Mouse (Mus musculus) lung, postnatal 0 days (tissue): ENCODE data around the gene Memo1. TPM values are rescaled to one million over a fixed set of nuclear protein-coding genes. Genes with fewer than 3 reads are reported as not detected.

Experiments
- ATAC-seq: fragments of 200-750 bp; cut with Nextera tagmentation; 2 replicates; pipeline ENCODE4 v1.8.0; 2017; ENCODE audit warnings: moderate library complexity
- DNase-seq: peaks from one replicate; pipeline ENCODE4 v3.0.0-alpha.2; 2016; ENCODE audit warnings: low spot score
- H3K27ac ChIP-seq: fragments of 300-500 bp; sonication (generic); 2 replicates; pipeline ENCODE4 v1.5.1; 2014; ENCODE audit warnings: antibody characterized with exemption, mild to moderate bottlenecking, low read length, mixed read lengths
- H3K27me3 ChIP-seq: fragments of 300-500 bp; sonication (generic); replicated peaks from 2 replicates; pipeline ENCODE4 v1.6.1; 2014; ENCODE audit warnings: low read length, mixed read lengths; ENCODE audit not compliant: insufficient read depth
- H3K36me3 ChIP-seq: fragments of 300-500 bp; sonication (generic); 2 replicates; pipeline ENCODE4 v1.6.1; 2014; ENCODE audit warnings: low read length, mixed read lengths; ENCODE audit not compliant: insufficient read depth
- H3K4me1 ChIP-seq: fragments of 300-500 bp; sonication (generic); 2 replicates; pipeline ENCODE4 v1.6.1; 2014; ENCODE audit warnings: antibody characterized with exemption, low read depth, low read length, mixed read lengths; ENCODE audit not compliant: insufficient read depth
- H3K4me2 ChIP-seq: fragments of 300-500 bp; sonication (generic); replicated peaks from 2 replicates; pipeline ENCODE4 v1.6.1; 2014; ENCODE audit warnings: low read depth, mild to moderate bottlenecking, low read length, moderate library complexity, mixed read lengths
- H3K4me3 ChIP-seq: fragments of 300-500 bp; sonication (generic); 2 replicates; pipeline ENCODE4 v1.5.1; 2014; ENCODE audit warnings: low read depth, low read length
- H3K9ac ChIP-seq: fragments of 300-500 bp; sonication (generic); replicated peaks from 2 replicates; pipeline ENCODE4 v1.6.1; 2014; ENCODE audit warnings: low read depth, mild to moderate bottlenecking
- H3K9me3 ChIP-seq: fragments of 300-500 bp; sonication (generic); 2 replicates; pipeline ENCODE4 v1.6.1; 2016; ENCODE audit warnings: low read length, mixed read lengths
- CTCF ChIP-seq: IDR thresholded peaks from 2 replicates; pipeline ENCODE4 v1.5.1; 2016; ENCODE audit warnings: antibody characterized with exemption, mild to moderate bottlenecking
- EP300 ChIP-seq: IDR thresholded peaks from 2 replicates; pipeline ENCODE4 v1.6.1; 2016; ENCODE audit warnings: antibody characterized with exemption, mild to moderate bottlenecking, control low read depth
- WGBS: fragments of 180-500 bp; shearing (Covaris S2); extraction: QIAGEN DNeasy Blood & Tissue Kit; methylation state at CpG from one replicate; pipeline ENCODE4 v1.1.7; 2014; 5-methylcytosine and 5-hydroxymethylcytosine counted together
- polyA plus RNA-seq: library from polyadenylated mRNA; unstranded; fragments of >200 nt; fragmentation: Nextera tagmentation; extraction: Ambion mirVana; gene quantifications from 2 replicates; pipeline ENCODE4 v1.2.1, GENCODE M21; 2015

Gene Memo1
- polyA plus RNA-seq, 1 experiment from 2014 or later: 54.2 TPM

DNA sequence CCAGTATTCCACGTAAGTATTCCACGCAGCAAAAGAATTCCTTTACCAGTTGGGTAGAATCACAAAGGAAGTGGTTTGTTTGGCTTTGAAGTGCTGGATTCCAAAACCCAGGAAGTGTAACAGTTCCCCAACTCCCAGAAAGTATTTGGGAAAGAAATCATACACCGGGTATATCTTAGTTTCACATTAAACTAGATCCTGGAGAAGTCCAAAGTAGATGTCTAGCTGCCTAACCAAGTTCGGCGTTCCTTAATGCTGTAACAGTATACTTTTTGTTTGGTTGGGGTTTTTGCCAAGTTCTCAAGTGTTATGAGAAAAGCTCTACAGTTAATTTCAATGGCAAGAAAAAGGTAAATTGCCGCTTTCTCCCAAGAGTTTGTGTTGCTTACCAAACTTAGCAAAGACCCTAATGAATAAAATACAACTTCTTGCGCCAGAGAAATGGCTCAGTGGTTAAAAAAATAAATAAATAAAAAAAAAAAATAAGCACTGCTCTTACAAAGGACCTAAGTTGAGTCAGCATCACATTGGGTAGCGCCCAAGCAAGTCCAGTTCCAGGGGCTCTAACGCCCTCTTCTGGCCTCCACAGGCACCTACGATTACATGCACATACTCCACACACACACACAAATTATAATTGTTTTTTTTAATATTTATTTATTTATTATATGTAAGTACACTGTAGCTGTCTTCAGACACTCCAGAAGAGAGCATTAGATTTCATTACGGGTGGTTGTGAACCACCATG lies 929 bp upstream of the Memo1 start:
- no peak for ATAC-seq
- DNase-seq: peak; percentile 83
- H3K4me3 ChIP-seq: peak overlapping the region; percentile 94
- H3K9ac ChIP-seq: peak overlapping the region; percentile 84
- peak overlapping the region; percentile 98 for H3K27ac ChIP-seq
- WGBS: 33% methylated on average over 11 of the region's 11 CpGs
- H3K36me3 ChIP-seq: no peaks in the 10 kb centered on the region
- H3K9me3 ChIP-seq: no peaks in the 10 kb centered on the region
- TF ChIP-seq EP300 (peak; percentile 49; the same call in 1 of the 2 replicates), CTCF (peak; percentile 65)
- H3K4me2 ChIP-seq: peak overlapping the region; percentile 87
- no peaks in the 10 kb centered on the region for H3K4me1 ChIP-seq
- no peaks in the 10 kb centered on the region for H3K27me3 ChIP-seq

DNA sequence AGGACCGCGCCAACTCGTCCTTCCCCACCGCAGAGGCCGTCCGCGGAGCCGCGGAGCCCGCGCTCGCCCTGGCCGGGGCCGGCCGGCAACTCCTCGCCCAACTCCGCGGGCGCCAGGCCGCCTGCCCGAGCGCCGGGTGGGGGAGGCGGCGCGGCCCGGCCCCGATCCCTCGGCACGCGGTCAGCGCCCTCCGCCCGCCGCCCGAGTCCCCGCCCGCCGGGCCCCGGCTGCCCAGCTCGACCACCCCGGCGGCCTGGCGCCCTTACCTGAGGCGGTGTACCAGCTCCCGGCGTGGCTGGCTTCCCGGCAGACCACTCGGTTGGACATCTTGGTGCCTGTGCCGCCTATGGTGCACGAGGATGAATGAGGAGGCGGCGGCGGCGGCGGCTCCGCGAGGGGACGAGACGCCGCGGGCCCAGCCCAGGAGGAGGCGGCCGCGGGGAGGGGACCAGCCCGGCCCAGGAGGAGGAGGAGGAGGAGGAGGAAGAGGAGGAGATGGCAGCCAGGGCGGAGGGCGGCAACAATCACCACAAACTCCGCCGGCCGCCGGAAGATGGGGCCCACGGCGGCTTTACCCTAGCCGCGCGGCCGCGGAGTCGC lies 795 bp downstream of the Memo1 start:
- 5% methylated on average over 30 of the region's 80 CpGs for WGBS
- peak overlapping the region; percentile 94 for H3K4me3 ChIP-seq
- no peaks in the 10 kb centered on the region for H3K27me3 ChIP-seq
- ATAC-seq: peak; percentile 89
- H3K27ac ChIP-seq: peak overlapping the region; percentile 98
- peak overlapping the region; percentile 87 for H3K4me2 ChIP-seq
- H3K9ac ChIP-seq: peak overlapping the region; percentile 84
- DNase-seq: peak; percentile 93
- H3K36me3 ChIP-seq: no peaks in the 10 kb centered on the region
- H3K9me3 ChIP-seq: no peaks in the 10 kb centered on the region
- TF ChIP-seq EP300: no peak
- TF ChIP-seq CTCF: no peak
- no peaks in the 10 kb centered on the region for H3K4me1 ChIP-seq

DNA sequence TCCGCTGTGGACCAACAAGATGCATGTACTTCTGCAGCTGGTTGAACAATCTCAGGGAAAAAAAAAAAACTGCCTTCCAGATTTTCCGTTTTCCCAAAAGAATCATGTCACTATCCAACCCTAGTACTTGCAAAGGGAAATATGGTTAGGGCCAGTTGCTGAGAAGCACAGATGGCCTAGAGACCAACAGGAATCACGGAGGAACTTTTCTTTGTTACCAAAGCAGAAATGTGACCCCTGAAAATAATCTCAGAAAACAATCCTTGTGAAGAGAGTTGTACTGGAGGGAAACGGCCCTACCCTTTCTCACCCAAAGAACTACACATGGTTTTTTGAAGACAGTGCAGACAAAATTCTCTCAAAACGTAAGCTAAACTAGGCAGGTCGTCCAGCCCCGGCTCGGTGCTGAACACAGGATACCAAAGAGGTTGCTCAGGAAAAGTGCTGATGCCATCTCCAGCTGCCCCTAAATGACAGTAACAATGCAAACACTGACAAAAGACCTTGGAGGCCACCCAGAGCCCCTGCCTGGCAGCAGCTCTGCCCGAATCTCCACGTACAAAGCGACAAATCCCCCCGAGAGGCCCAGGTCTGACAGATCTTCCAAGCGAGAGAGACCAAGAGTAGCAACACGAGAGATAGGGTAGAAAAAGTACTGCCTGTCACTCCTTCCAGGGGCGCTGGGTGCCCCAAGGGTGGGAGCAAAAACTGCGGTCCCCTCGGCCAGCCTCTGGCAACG lies 1.5 kb downstream of the Memo1 start:
- H3K4me3 ChIP-seq: peak overlapping the region; percentile 94
- no peaks in the 10 kb centered on the region for H3K9me3 ChIP-seq
- no peaks in the 10 kb centered on the region for H3K27me3 ChIP-seq
- peak overlapping the region; percentile 98 for H3K27ac ChIP-seq
- peak overlapping the region; percentile 87 for H3K4me2 ChIP-seq
- TF ChIP-seq CTCF (no peak), EP300 (no peak)
- no peaks in the 10 kb centered on the region; the same call in 1 of the 2 replicates for H3K4me1 ChIP-seq
- H3K36me3 ChIP-seq: no peaks in the 10 kb centered on the region
- ATAC-seq: no peak
- DNase-seq: no peak
- 2% methylated on average over 18 of the region's 18 CpGs for WGBS
- H3K9ac ChIP-seq: peak overlapping the region; percentile 84

DNA sequence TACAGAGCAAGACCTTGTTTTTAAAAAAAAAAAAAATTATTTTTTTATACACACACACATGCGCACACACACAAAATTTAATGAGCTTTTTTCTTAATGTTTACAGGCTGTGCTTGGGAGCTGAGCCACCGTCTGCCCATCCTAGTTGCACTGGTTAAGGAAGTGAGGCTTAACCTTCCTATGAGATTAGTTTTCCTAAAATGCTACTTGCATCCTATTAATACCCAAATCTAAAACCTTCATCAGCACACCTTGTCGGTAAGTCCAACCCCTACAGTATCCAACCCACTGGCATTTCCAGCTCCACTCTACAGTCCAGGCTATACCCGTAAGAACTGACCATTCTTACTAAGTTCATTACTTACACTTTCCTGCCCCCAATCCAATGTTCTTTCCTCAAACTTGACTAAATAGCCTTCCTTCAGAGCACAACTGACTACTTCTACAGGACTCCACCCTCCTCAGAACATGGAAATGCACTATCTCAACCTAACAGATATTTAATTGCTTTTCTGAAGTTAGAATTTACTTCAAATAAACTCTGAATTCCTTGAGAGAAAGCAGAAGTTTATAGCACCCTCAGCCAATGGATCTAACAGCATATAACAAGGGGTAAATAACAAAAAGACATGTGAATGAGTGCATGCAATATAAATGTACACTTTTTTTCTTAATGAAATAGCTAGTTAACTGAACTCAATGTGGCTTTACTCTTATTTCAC lies 3.5 kb downstream of the Memo1 start:
- WGBS: 84% methylated on average over 4 of the region's 4 CpGs
- Histone ChIP-seq H3K36me3 (no peaks in the 10 kb centered on the region), H3K9me3 (no peaks in the 10 kb centered on the region), H3K27ac (no peak overlapping the region), H3K27me3 (no peaks in the 10 kb centered on the region), H3K4me1 (no peaks in the 10 kb centered on the region; the same call in 1 of the 2 replicates), H3K4me2 (no peak overlapping the region), H3K9ac (no peak overlapping the region), H3K4me3 (no peak overlapping the region)
- DNase-seq: no peak
- no peak for ATAC-seq
- TF ChIP-seq EP300 (no peak), CTCF (no peak)

DNA sequence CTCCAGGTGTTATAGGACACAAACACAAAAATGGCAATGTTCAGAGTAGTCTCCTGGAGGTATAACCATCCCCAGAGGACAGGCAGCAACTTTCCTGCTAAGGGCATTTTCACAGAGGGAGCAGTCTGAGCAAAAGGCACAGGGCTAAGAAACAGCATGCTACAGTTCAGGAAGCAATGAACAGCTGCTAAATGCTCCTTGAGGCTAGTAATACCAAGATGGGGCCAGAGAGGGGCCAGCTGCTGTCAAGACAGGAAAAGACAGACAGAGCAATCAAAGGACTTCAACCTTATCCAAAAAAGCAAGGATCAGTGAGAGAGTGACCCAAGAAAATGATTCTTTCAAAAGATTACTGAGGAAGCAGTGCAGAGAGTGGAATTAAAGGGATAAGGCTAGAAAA lies 4.5 kb downstream of the Memo1 start:
- DNase-seq (no peak), ATAC-seq (no peak)
- Histone ChIP-seq H3K9me3 (no peaks in the 10 kb centered on the region), H3K27me3 (no peaks in the 10 kb centered on the region), H3K36me3 (no peaks in the 10 kb centered on the region), H3K27ac (no peak overlapping the region), H3K9ac (no peak overlapping the region), H3K4me2 (no peak overlapping the region), H3K4me1 (no peaks in the 10 kb centered on the region; the same call in 1 of the 2 replicates), H3K4me3 (no peak overlapping the region)
- TF ChIP-seq EP300: no peak
- no peak for TF ChIP-seq CTCF

DNA sequence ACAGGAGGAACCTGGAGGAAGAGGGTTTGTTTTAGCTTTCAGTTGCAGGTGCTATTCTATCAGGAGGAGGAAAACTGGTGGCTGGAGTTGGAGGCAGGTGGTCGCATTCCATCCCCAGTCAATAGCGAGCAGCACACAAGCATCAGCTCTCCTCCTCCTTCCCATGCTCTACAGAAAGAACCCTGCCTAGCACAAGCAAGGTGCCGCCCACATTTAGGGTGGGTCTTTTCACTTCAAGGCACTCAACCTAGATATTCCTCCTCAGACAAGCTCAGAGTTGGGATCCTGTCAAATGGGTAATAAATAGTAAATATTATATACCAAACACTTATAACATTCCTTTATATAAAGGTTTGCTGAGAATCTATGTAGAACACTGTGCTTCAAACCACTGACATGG lies 5.1 kb downstream of the Memo1 start:
- Histone ChIP-seq H3K4me3 (no peak overlapping the region), H3K9me3 (no peaks in the 10 kb centered on the region), H3K27me3 (no peaks in the 10 kb centered on the region), H3K9ac (no peak overlapping the region), H3K27ac (no peak overlapping the region), H3K4me1 (peaks cover under 1% of the 10 kb centered on the region), H3K4me2 (no peak overlapping the region), H3K36me3 (no peaks in the 10 kb centered on the region)
- 68% methylated on average over 3 of the region's 3 CpGs for WGBS
- no peak for DNase-seq
- no peak for TF ChIP-seq EP300
- no peak for TF ChIP-seq CTCF
- ATAC-seq: no peak
